Mouse (Mus musculus): Measurements from ENCODE around the gene Acr. TPM values are rescaled to one million over a fixed set of nuclear protein-coding genes. Genes with fewer than 3 reads are reported as not detected.
A peak's percentile ranks its signal among the peaks of the same experiment; 100 is the strongest.

The Acr gene
- polyA plus RNA-seq, 1 experiment from 2014 or later: not detected

DNA sequence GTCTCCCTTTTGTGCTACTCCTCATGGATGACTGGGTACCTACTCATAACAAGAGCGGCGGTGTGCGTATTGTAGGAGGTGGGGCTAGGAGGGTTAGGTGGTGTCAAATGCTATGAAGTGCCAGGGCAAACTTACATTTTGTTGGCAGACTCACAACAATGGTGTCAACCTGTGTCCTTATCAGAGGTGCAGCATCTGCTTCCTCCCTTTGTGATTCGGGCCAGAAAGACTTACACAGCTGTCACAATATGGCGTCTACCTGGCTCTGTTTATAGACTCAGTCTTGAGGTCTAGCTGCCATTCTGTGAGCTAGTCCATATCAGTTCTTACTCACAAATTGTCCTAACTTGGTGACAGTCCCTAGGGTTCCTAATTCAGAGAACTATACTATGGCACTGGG is 17.0 kb downstream of the Acr start:
- Histone ChIP-seq H3K27ac (ENCODE audit: low read depth) (no peak overlapping the region), H3K27me3 (ENCODE audit: insufficient read depth, low read length) (no peaks in the 10 kb centered on the region), H3K4me2 (ENCODE audit: low read depth, low read length) (no peak overlapping the region), H3K9me3 (ENCODE audit: low read length) (no peaks in the 10 kb centered on the region), H3K4me1 (ENCODE audit: insufficient read depth) (no peaks in the 10 kb centered on the region), H3K36me3 (replicated peaks; ENCODE audit: insufficient read depth, low read length) (no peaks in the 10 kb centered on the region), H3K9ac (replicated peaks) (no peak overlapping the region), H3K4me3 (ENCODE audit: low read depth, low read length) (no peak overlapping the region)
- TF ChIP-seq EP300 (IDR thresholded peaks at IDR 0.05; ENCODE audit: low read depth) (no peak), CTCF (IDR thresholded peaks at IDR 0.05; ENCODE audit: low read depth) (no peak)
- ATAC-seq (no peak), DNase-seq (no peak)
- 76% methylated on average over 5 of the region's 5 CpGs for WGBS (ENCODE audit: insufficient replicate concordance)

- H3K9me3 ChIP-seq (ENCODE audit: low read length): no peaks in the 10 kb centered on the region
- no peak overlapping the region for H3K27ac ChIP-seq (ENCODE audit: low read depth)
- ATAC-seq: no peak
- H3K4me3 ChIP-seq (ENCODE audit: low read depth, low read length): no peak overlapping the region
- H3K27me3 ChIP-seq (ENCODE audit: insufficient read depth, low read length): no peaks in the 10 kb centered on the region
- H3K4me2 ChIP-seq (ENCODE audit: low read depth, low read length): no peak overlapping the region
- TF ChIP-seq EP300 (IDR thresholded peaks at IDR 0.05; ENCODE audit: low read depth) (no peak), CTCF (IDR thresholded peaks at IDR 0.05; ENCODE audit: low read depth) (no peak)
- H3K4me1 ChIP-seq (ENCODE audit: insufficient read depth): no peaks in the 10 kb centered on the region
- H3K9ac ChIP-seq (replicated peaks): no peak overlapping the region
- DNase-seq: no peak
- H3K36me3 ChIP-seq (replicated peaks; ENCODE audit: insufficient read depth, low read length): no peaks in the 10 kb centered on the region
- 74% methylated on average over 11 of the region's 11 CpGs for WGBS (ENCODE audit: insufficient replicate concordance)
These were observed 17.5 kb downstream of the Acr start for GRCm38 (mm10) chr15:89585631-89586030.

- TF ChIP-seq CTCF (IDR thresholded peaks at IDR 0.05; ENCODE audit: low read depth): no peak
- TF ChIP-seq EP300 (IDR thresholded peaks at IDR 0.05; ENCODE audit: low read depth): no peak
- 73% methylated on average over 5 of the region's 5 CpGs for WGBS (ENCODE audit: insufficient replicate concordance)
- Histone ChIP-seq H3K4me3 (ENCODE audit: low read depth, low read length) (no peak overlapping the region), H3K9ac (replicated peaks) (no peak overlapping the region), H3K36me3 (replicated peaks; ENCODE audit: insufficient read depth, low read length) (no peaks in the 10 kb centered on the region), H3K4me2 (ENCODE audit: low read depth, low read length) (no peak overlapping the region), H3K27ac (ENCODE audit: low read depth) (no peak overlapping the region), H3K4me1 (ENCODE audit: insufficient read depth) (peaks cover 5% of the 10 kb centered on the region), H3K9me3 (ENCODE audit: low read length) (no peaks in the 10 kb centered on the region), H3K27me3 (ENCODE audit: insufficient read depth, low read length) (no peaks in the 10 kb centered on the region)
- ATAC-seq (no peak), DNase-seq (no peak)
These were observed 21.0 kb downstream of the Acr start for GRCm38 (mm10) chr15:89589146-89589545.

DNA sequence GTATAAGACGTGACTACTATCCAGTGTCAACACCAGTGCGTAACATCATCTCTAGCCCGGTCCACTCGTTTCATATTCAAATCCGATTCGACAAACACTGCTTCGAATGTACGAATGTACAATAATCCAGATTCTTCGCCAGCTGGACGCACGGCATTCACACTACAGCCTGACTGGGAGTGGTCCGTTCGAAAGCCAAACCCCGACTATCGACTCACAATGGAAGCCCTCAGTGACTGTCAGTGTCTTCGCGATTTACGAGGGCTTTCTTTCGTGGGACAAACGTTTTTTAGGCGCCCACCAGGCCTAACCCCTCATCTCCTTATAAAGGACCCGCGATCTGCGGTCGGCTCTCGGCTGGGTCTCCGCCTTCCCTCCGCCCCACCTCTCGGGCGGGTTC is 23.2 kb downstream of the Acr start:
- Histone ChIP-seq H3K27ac (ENCODE audit: low read depth) (no peak overlapping the region), H3K9me3 (ENCODE audit: low read length) (no peaks in the 10 kb centered on the region), H3K9ac (replicated peaks) (peak overlapping the region; percentile 65), H3K27me3 (ENCODE audit: insufficient read depth, low read length) (no peaks in the 10 kb centered on the region), H3K4me1 (ENCODE audit: insufficient read depth) (peaks cover 5% of the 10 kb centered on the region), H3K36me3 (replicated peaks; ENCODE audit: insufficient read depth, low read length) (no peaks in the 10 kb centered on the region), H3K4me3 (ENCODE audit: low read depth, low read length) (peak overlapping the region; percentile 79), H3K4me2 (ENCODE audit: low read depth, low read length) (peak overlapping the region; percentile 86)
- 2% methylated on average over 30 of the region's 30 CpGs for WGBS (ENCODE audit: insufficient replicate concordance)
- DNase-seq: no peak
- TF ChIP-seq CTCF (IDR thresholded peaks at IDR 0.05; ENCODE audit: low read depth): no peak
- no peak for TF ChIP-seq EP300 (IDR thresholded peaks at IDR 0.05; ENCODE audit: low read depth)
- ATAC-seq: peak; percentile 37

DNA sequence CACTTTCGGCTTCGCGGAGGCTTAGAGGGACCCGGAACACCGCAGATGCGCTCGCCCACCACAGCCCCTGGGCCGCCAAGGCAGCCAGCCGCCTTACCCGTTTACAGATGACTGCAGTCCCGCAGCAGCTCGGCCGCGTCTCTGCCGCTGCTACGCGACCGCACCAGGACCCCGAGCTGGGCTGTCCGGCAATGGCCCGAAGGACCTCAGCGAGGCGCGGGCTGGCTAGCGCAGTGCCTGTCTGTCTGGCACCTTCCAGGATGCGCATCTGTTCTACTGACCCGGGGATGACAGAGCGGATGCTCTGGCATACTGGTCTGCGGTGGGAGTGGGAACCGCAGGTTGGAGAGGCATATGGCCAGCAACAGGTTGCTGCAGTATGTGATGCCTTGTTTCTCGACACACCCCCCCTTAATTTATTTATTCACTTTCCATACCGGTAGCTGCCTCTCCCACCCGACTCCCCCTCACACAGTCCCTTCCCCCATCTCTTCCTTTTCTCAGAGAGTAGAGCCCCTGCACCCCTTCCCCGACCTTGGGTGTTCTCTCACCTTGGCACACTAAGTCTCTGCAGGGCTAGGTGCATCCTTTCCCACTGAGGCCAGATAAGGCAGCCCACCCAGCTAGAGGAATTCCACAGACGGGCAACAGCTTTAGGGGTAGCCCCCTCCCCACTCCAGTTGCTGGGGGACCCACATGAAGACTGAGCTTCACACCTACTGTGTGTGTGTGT is 23.8 kb downstream of the Acr start, which contains the start of gene Rabl2:
Gene Rabl2 (minus strand): TSS at position 201 of the 733 bp plus-strand sequence.
- H3K27me3 ChIP-seq (ENCODE audit: insufficient read depth, low read length): no peaks in the 10 kb centered on the region
- H3K36me3 ChIP-seq (replicated peaks; ENCODE audit: insufficient read depth, low read length): no peaks in the 10 kb centered on the region
- H3K27ac ChIP-seq (ENCODE audit: low read depth): no peak within 1 kb of the TSS
- H3K9ac ChIP-seq (replicated peaks): peak within 1 kb of the TSS; percentile 65
- no peaks in the 10 kb centered on the region for H3K9me3 ChIP-seq (ENCODE audit: low read length)
- peak within 1 kb of the TSS; percentile 86 for H3K4me2 ChIP-seq (ENCODE audit: low read depth, low read length)
- 0 out of 2 replicates have a peak, but pooled peaks have one; percentile 1 for TF ChIP-seq CTCF (IDR thresholded peaks at IDR 0.05; ENCODE audit: low read depth)
- no peak for TF ChIP-seq EP300 (IDR thresholded peaks at IDR 0.05; ENCODE audit: low read depth)
- DNase-seq (peak; percentile 88), ATAC-seq (peak; percentile 97)
- peaks cover 5% of the 10 kb centered on the region for H3K4me1 ChIP-seq (ENCODE audit: insufficient read depth)
- peak within 1 kb of the TSS; percentile 79 for H3K4me3 ChIP-seq (ENCODE audit: low read depth, low read length)
- under 1% methylated on average over 32 of the region's 35 CpGs for WGBS (ENCODE audit: insufficient replicate concordance)

DNA sequence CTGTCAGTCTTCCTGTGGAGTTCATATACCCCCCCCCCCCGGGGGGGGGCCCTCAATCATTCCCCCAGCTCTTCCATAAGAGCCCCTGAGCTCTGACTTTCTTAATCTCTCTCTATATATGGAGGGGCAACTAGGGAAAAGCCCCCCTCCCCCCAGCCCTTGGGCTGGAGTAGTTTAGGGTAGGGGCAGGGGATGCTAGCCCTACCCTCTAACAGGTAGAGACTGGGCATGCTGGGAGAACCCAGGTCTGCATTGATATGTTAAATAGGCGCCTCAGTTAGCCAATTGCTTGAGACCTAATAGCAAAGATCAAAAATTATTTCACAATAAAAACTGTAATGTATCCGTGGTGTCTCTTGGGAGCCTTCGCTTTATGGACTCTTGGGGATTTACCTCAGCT is 24.4 kb downstream of the Acr start:
- no peak overlapping the region for H3K4me2 ChIP-seq (ENCODE audit: low read depth, low read length)
- H3K4me3 ChIP-seq (ENCODE audit: low read depth, low read length): no peak overlapping the region
- H3K27ac ChIP-seq (ENCODE audit: low read depth): no peak overlapping the region
- DNase-seq (no peak), ATAC-seq (no peak)
- H3K9me3 ChIP-seq (ENCODE audit: low read length): no peaks in the 10 kb centered on the region
- peaks cover 5% of the 10 kb centered on the region for H3K4me1 ChIP-seq (ENCODE audit: insufficient read depth)
- H3K36me3 ChIP-seq (replicated peaks; ENCODE audit: insufficient read depth, low read length): no peaks in the 10 kb centered on the region
- no peak overlapping the region for H3K9ac ChIP-seq (replicated peaks)
- H3K27me3 ChIP-seq (ENCODE audit: insufficient read depth, low read length): no peaks in the 10 kb centered on the region
- TF ChIP-seq CTCF (IDR thresholded peaks at IDR 0.05; ENCODE audit: low read depth) (no peak), EP300 (IDR thresholded peaks at IDR 0.05; ENCODE audit: low read depth) (no peak)
- 54% methylated on average over 4 of the region's 4 CpGs for WGBS (ENCODE audit: insufficient replicate concordance)
